Mouse (Mus musculus) neural tube, embryonic 10.5 days (tissue): Measurements from ENCODE around the gene Numbl.
A peak's percentile ranks its signal among the peaks of the same experiment; 100 is the strongest.

Experiments used
- DNase-seq: peaks from one replicate; pipeline ENCODE4 v3.0.0-alpha.2; 2017; ENCODE audit warnings: low spot score; ENCODE audit errors: extremely low spot score

Gene Numbl

DNA sequence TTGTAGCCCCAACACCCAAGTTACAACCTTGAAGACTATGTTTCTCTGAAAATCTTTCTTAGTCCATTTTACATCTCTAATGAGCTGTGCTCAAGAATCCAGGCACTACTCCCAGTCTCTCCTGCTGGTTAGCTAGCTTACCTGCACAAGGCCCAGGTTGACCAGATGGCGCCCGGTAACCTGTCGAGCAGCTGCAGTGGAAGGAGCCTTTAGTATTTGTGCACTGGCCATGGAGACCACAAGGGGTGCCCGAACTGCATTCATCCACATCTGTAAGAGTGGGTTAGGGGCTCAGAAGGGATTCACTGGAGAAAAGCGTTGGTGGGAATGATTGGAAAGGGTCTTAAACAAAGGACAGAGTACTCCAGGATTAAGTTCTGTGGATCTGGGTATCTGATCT, 64.8 kb downstream of the Numbl start:
- no peak for DNase-seq

DNA sequence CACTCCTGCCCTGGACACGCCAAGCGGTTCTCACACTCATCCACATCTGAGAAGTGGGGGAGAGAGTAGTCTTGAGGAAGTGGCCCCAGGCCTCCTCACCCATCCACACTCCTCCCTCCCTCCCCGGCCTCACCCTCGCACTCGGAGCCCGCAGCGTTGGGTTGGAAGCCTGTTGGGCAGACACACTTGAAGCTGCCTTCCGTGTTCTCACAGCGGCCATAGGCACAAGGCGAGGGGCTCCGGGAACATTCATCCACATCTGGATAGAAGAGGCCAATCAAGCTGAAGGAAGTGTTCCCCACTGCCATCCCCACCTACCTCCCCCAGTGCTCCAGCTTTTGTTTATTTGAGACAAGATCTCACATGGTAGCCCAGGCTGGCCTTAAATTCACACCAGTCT, 65.9 kb downstream of the Numbl start:
- no peak for DNase-seq

DNA sequence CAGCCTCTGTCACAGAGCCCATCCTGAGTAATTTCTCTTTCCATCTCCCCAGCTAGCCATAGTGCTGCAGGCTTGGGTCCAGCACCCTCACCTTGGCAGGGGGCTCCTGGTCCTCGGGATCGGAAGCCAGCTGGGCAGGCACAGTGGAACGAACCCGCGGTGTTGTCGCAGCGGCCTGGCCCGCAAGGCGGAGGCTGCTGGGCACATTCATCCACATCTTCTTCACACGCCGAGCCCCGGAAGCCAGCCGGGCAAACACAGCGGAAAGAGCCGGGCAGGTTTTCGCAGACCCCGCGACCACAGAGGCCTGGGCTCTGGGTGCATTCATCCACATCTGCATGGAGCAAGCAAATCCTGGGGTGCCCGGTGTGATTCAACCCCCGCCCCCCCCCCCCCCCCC, 66.7 kb downstream of the Numbl start:
- DNase-seq: no peak

DNA sequence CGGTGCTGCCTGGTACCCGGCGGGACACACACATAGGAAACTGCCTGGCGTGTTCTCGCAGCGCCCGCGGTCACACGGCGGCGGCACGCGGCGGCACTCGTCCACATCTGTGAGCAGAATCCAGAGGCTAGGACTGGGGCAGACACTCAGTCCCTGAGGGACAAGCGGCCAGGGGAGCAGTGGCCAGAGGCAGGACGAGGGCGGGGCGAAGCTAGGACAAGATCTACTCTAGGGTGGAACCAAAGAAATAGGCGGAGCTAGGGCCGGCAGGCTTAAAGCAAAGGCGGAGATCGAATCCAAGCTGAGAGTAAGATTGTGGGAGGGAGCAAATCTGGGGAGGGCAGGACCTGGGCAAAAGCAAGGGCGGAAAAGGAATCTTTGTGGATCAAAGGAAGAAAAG, 67.5 kb downstream of the Numbl start:
- DNase-seq: peak; percentile 56

DNA sequence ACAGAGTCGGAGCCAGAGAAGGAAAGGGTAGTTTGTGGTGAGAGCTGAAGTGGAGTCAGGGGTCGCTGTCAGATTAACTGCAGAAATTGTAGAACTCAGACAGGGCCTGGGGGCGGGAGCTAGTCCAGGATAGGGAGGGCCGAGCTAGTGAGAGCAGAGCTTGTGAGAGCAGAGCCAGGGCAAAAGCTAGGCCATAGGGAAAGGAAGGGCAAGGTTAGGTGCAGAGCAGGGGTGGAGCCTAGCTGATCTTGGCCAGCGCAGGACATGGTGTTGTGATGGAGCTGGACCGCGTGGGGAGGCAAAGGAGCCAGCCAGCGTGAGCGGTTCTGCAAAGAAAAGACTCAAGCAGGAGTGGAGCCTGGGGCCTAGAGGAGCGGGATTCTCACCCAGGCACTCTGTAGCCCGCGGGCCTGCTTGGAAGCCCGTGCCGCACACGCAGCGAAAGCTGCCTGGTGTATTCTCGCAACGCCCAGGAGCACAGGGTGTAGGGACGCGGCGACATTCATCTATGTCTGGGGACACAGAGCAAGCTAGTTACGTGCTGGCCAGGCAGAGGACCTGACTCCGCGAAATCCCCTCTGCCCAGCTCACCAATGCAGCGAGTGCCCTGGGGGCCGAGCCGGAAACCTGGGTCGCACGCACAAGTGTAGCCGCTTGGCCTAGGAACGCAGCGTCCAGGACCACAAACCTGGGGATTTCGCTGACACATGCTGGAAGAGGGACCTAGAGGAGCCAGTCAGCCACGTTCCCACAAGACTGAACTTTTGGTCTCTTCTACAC, 68.1 kb downstream of the Numbl start:
- no peak for DNase-seq

DNA sequence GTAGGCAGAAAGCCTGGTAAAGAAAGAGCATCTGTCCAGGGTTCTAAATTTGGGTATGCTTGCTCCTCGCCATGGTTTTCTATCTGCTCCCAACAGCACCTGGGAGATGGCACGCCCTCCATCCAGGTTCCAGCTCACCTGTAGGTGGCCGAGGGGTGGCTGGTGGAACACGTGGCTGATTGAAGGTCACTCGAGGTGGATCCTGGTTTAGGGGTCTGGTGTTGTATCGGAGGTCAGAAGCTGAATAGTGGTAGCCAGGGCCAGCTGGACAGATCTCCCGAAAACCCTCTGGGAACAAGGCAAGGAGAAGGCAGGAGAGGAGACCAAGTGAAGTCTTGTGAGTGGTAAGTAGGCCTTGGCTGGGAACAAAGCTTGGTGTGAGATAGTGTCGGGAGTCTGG, 69.3 kb downstream of the Numbl start:
- DNase-seq: no peak

DNA sequence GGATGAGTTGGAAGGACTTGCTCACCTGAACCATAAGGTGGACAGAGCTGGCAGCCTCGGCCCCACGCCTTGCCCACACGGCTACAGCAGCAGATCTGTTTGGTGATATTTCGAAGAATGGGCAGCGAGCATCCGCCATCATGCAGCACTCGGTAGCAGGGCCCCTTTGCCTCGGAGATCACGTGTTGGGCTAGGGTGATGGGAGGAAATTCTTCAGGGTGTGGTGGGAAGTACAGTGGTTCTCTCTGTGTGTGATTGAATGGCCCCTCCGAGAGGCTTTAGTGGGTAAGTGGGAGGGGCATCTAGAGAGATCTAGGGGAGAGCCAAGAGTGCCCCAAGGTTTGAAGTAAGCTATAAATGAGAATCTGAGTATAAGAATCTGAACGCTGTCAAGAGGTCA, 69.9 kb downstream of the Numbl start:
- no peak for DNase-seq

DNA sequence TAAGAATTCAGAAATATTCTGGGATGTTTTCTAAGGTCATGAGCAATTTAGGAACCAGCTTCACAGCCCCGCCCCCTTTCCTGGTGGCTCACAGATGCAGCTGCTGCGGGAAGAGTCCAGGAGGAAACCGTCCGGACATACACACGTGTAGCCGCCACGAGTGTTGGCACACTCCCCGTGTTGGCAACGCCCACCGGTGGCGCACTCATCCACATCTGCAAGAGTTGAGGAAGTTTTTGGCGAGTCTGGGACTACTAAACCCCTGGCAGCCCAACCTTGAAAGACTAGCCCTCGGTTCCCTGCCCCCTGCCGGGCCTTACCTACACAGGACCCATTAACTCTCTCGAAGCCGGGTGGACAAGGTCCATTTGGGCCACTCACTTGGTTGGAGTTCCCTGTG, 70.4 kb downstream of the Numbl start:
- DNase-seq: no peak

DNA sequence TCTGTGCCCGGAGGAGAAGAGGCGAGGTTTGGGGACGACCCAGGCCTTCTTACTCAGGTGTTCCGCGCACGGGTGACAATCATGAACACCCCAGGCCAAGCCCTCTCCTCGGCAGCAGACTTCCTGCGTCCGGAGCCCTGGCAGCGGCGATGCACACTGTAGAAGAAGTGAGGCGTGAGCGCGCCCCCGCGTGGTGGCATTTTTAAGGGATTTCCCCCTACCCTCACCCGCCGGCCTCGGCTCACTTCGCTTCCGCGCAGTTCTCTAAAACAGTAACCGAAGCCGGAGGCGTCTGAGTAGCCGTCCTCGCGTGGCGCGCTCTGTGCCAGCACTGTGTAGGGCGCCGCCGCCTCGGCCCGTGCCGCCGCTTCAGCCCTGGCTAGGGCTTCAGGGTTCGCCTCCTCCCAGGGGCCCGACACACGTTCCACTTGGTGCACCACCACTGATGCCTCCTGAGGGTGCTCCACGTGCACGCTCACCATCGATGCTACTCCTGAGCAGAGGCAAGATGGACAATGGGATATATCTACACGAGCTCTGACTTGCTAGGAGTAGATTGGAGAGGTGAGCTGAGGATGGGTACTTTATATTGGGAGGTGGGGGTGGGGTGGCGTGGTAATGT, 71.2 kb downstream of the Numbl start:
- peak; percentile 82 for DNase-seq

DNA sequence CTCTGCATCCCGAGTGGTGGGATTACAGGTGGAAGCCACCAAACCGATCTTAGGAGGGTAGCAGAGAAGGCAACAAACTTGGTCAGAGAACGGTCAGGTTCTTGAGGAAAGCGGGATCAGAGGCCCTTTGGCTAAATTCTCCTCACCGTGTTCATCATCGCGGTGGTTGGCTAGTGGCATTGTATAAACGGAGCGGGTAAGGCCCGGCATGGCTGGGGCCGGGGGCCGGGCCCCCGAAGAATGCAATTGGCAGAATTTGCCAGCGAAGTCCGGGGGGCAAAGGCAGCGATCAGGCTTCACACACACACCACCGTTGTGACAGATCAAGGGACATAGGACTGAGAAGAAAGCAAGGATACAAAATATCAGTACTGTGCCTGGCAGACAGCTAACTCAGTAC, 71.7 kb downstream of the Numbl start:
- no peak for DNase-seq

DNA sequence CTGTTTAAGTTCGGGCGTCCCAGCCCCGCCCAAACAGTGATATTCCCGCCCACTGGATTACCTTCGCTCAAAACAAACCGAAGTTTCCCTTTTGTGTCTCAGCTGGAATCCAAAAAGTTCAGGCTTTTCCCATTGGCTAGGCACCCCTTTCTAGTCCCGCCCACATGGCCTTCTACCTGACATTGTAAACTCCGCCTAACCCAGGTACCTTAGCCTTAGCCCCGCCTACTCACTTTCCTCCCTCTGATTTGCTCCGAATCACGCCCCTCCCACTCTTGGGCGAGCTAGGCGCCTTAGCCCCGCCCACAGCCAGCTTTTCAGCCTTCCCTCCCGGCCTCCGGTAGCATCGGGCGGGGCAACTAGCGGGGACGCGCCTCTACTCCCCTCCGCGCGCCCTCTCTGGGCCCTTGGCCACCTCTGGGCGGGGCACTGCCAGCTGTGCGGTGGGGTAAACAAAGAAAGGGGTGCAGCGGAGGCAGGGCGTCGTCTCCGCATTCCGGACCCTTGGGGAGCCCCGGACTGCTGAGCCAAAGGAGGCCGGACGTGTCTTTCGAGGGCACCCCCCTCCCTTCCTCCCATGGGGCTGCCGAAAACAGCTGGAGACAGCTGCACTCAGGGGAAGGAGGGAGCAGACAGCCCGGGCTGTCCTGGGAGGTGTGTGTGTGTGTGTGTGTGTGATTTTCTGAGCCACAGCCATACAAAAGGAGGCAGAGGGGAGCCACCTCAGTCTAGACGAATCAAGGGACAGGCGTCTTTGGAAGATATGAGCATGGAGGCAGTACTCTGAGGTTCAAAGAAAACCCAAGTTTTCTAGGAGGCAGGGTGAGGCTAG, 72.7 kb downstream of the Numbl start:
- peak; percentile 76 for DNase-seq

DNA sequence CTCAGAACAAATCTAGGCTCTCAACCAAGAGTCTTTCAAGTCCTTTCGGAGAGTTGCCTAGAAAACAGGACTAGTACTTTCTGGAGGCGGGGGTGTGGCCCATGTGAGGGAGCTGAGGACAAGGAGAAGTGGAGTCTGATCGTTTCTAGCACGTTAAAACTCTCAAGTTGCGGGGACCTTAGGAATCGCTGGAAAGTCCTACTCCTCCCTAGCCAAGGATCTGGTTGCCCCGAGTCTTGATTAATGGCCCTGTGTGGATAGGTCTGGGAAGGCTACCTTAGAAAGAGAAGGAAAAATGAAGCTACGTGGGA, 73.3 kb downstream of the Numbl start:
- DNase-seq: no peak
